Mouse (Mus musculus) midbrain, embryonic 12.5 days (tissue): Measurements from ENCODE around the gene Natd1. TPM values are rescaled to one million over a fixed set of nuclear protein-coding genes. Genes with fewer than 3 reads are reported as not detected.
A peak's percentile ranks its signal among the peaks of the same experiment; 100 is the strongest.
"Not testable (repeated sequence)": the region's sequence is repeated elsewhere in the genome, so short reads cannot be mapped to it uniquely, and the experiment has no call there.

Experiments
- ATAC-seq: fragments of 200-750 bp; cut with Nextera tagmentation; 2 replicates; pipeline ENCODE4 v1.8.0; 2017; ENCODE audit warnings: low read depth, moderate TSS enrichment, moderate library complexity; ENCODE audit not compliant: low FRiP score
- H3K27ac ChIP-seq: fragments of 300-500 bp; sonication (generic); replicated peaks from 2 replicates; pipeline ENCODE4 v1.5.1; 2016; ENCODE audit warnings: mild to moderate bottlenecking
- H3K27me3 ChIP-seq: fragments of 300-500 bp; sonication (generic); 2 replicates; pipeline ENCODE4 v1.6.1; 2016; ENCODE audit warnings: mild to moderate bottlenecking
- H3K36me3 ChIP-seq: fragments of 300-500 bp; sonication (generic); 2 replicates; pipeline ENCODE4 v1.6.1; 2016
- H3K4me1 ChIP-seq: fragments of 300-500 bp; sonication (generic); 2 replicates; pipeline ENCODE4 v1.6.1; 2016
- H3K4me2 ChIP-seq: fragments of 300-500 bp; sonication (generic); replicated peaks from 2 replicates; pipeline ENCODE4 v1.6.1; 2016; ENCODE audit warnings: mild to moderate bottlenecking, moderate library complexity
- H3K4me3 ChIP-seq: fragments of 300-500 bp; sonication (generic); 2 replicates; pipeline ENCODE4 v1.5.1; 2016; ENCODE audit warnings: mild to moderate bottlenecking
- H3K9ac ChIP-seq: fragments of 300-500 bp; sonication (generic); replicated peaks from 2 replicates; pipeline ENCODE4 v1.6.1; 2016; ENCODE audit warnings: mild to moderate bottlenecking, moderate library complexity
- H3K9me3 ChIP-seq: fragments of 300-500 bp; sonication (generic); 2 replicates; pipeline ENCODE4 v1.6.1; 2016; ENCODE audit warnings: mild to moderate bottlenecking
- WGBS: fragments of 180-500 bp; shearing (Covaris S2); methylation state at CpG from one replicate; pipeline ENCODE4 v1.1.7; 2016; 5-methylcytosine and 5-hydroxymethylcytosine counted together
- polyA plus RNA-seq: library from polyadenylated mRNA; unstranded; fragments of >200 nt; fragmentation: Nextera tagmentation; extraction: Ambion mirVana; gene quantifications from 2 replicates; pipeline ENCODE4 v1.2.1, GENCODE M21; 2016

Gene Natd1
- polyA plus RNA-seq, 1 experiment from 2014 or later: 27.3 TPM

GRCm38 (mm10) chr11:60880559-60880958 is 34.0 kb downstream of the Natd1 start:
- H3K27me3 ChIP-seq: no peaks in the 10 kb centered on the region
- no peak overlapping the region for H3K4me3 ChIP-seq
- ATAC-seq: no peak
- 91% methylated on average over 4 of the region's 4 CpGs for WGBS
- no peak overlapping the region for H3K9ac ChIP-seq
- no peak overlapping the region for H3K27ac ChIP-seq
- H3K4me1 ChIP-seq: peaks cover 23% of the 10 kb centered on the region
- H3K36me3 ChIP-seq: no peaks in the 10 kb centered on the region
- H3K4me2 ChIP-seq: no peak overlapping the region
- H3K9me3 ChIP-seq: no peaks in the 10 kb centered on the region

- Histone ChIP-seq H3K4me2 (peak overlapping the region; percentile 74), H3K4me1 (peaks cover 23% of the 10 kb centered on the region), H3K9me3 (no peaks in the 10 kb centered on the region), H3K27ac (peak overlapping the region; percentile 92), H3K4me3 (peak overlapping the region; percentile 80), H3K36me3 (no peaks in the 10 kb centered on the region), H3K9ac (peak overlapping the region; percentile 68), H3K27me3 (no peaks in the 10 kb centered on the region)
- no peak for ATAC-seq
- WGBS: 2% methylated on average over 11 of the region's 11 CpGs
These were observed 35.1 kb downstream of the Natd1 start for GRCm38 (mm10) chr11:60879423-60879822.

DNA sequence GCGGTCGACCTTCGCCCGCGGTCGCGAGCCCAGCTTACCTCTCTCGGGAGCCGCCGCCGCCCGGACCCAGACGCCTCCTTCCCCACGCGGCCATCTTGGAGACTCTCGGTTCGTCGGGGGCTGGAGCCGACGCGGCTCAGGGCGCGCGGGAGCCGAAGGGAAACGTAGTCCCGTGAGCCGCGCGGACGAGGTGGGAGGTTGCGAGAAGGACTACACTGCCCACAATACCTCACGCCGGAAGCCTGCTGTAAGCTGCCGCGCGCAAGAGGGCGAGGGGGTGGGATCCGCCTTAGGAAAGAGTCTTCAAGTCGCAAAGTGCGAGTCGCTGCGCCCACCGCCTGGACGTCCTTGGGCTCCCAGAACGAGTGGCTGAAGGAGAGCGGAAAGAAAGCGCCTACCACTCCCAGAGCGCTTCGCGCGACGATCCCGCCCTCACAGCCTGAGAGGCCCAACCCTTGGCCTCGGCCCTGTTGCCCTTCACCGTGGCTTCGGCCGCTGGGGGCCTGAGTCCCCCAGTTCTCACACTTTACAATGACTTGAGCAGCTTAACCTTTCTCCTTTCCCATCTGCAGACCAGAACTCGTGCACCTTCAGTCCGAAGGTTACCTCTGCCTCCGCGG is 35.8 kb downstream of the Natd1 start, which contains the start of gene Tmem11:
TSS of gene Tmem11 (minus strand) at position 598 of the 620 bp plus-strand sequence.
- peak within 1 kb of the TSS; percentile 86 for H3K9ac ChIP-seq
- no peaks in the 10 kb centered on the region for H3K27me3 ChIP-seq
- WGBS: under 1% methylated on average over 62 of the region's 62 CpGs
- H3K4me2 ChIP-seq: peak within 1 kb of the TSS; percentile 74
- H3K4me3 ChIP-seq: peak within 1 kb of the TSS; percentile 80
- H3K9me3 ChIP-seq: no peaks in the 10 kb centered on the region
- peak; percentile 99 for ATAC-seq
- peak within 1 kb of the TSS; percentile 92 for H3K27ac ChIP-seq
- H3K36me3 ChIP-seq: no peaks in the 10 kb centered on the region
- peaks cover 23% of the 10 kb centered on the region for H3K4me1 ChIP-seq

DNA sequence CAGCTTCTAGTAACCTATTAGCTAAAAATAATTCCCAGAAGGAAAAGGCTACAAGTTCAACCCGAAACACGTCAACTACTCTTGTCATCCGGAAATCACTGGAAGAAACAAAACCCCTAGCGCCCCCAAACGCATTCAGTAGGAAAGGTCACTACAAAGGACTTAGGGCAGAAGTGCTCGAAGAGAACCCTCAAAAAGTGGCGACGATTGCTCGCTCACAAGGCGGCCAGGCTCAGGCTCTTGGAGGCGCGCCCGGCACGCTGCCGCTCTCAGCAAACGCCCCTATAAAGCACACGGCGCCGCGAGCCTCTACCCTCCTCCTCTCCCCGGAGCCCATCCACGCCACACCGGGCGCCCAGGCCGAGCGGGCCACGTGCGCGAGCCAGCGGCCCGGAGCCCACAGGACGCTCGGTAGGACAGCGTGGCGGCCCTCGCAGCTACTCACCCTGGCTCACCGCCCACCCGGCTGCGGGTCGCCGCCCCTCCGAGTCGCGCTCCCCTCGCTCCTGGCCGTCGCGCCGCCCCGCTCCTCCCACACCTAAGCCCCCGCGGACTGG is 36.4 kb downstream of the Natd1 start:
- no peaks in the 10 kb centered on the region for H3K27me3 ChIP-seq
- peak overlapping the region; percentile 86 for H3K9ac ChIP-seq
- H3K9me3 ChIP-seq: no peaks in the 10 kb centered on the region
- no peaks in the 10 kb centered on the region for H3K36me3 ChIP-seq
- H3K4me1 ChIP-seq: peaks cover 23% of the 10 kb centered on the region
- peak overlapping the region; percentile 74 for H3K4me2 ChIP-seq
- peak; percentile 67 for ATAC-seq
- peak overlapping the region; percentile 80 for H3K4me3 ChIP-seq
- under 1% methylated on average over 50 of the region's 52 CpGs for WGBS
- H3K27ac ChIP-seq: peak overlapping the region; percentile 92

DNA sequence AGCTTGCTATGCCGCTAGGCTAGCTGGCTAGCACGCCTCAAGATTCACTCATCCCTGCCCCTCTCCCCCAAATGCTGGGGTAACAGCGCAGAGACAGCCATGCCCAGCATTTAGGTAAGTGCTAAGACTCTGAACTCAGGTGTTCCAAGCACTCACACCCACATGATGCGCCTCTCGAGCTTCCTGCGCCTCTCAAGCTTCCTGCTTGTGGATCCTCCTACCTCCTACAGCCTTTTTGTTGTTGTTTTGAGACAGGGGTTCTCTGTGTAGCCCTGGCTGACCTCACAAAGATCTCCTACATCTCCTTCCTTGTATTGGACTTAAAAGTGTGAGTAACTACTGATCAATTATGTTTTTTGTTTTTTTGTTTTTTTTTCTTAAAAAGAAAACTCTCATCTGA is 41.4 kb downstream of the Natd1 start:
- ATAC-seq: no peak
- 88% methylated on average over 6 of the region's 6 CpGs for WGBS
- Histone ChIP-seq H3K4me1 (peaks cover 18% of the 10 kb centered on the region), H3K9me3 (no peaks in the 10 kb centered on the region), H3K27me3 (no peaks in the 10 kb centered on the region), H3K4me2 (no peak overlapping the region), H3K27ac (no peak overlapping the region), H3K36me3 (no peaks in the 10 kb centered on the region; the same call in 1 of the 2 replicates), H3K9ac (no peak overlapping the region), H3K4me3 (no peak overlapping the region)

DNA sequence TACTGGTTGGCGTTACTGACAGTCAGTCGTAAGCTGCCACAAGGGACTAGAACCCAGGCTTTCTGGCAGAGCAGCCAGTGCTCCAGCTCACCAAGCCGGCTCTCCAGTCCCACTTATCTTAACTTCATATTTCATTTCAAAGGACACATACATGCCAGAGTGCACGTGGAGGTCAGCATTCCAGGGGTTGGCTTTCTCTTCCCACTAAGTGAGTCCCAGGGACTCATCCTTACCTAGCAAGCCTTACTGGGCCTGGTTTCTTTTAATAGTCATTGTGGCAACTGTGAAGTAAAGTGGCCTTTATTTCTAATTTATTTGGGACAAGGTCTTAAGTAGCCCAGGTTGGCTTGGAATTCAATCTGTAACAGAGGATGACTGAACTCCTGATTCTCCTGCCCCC is 43.1 kb downstream of the Natd1 start:
- Histone ChIP-seq H3K4me2 (no peak overlapping the region), H3K36me3 (no peaks in the 10 kb centered on the region; the same call in none of the 2 replicates)
- no peak for ATAC-seq

GRCm38 (mm10) chr11:60869471-60869870 is 45.1 kb downstream of the Natd1 start:
- H3K9ac ChIP-seq, H3K4me2 ChIP-seq, H3K27me3 ChIP-seq, H3K4me1 ChIP-seq, H3K9me3 ChIP-seq, H3K36me3 ChIP-seq, ATAC-seq, H3K27ac ChIP-seq, H3K4me3 ChIP-seq: not testable (repeated sequence)
- 95% methylated on average over 6 of the region's 6 CpGs for whole genome bisulfite sequencing

More for the DNA sequence above, 43.1 kb downstream of the Natd1 start:
- Histone ChIP-seq H3K4me1 (peaks cover 3% of the 10 kb centered on the region; the same call in 1 of the 2 replicates), H3K9me3 (no peaks in the 10 kb centered on the region), H3K27ac (no peak overlapping the region), H3K9ac (no peak overlapping the region), H3K4me3 (no peak overlapping the region), H3K27me3 (no peaks in the 10 kb centered on the region)
- WGBS: 90% methylated on average over 4 of the region's 4 CpGs

DNA sequence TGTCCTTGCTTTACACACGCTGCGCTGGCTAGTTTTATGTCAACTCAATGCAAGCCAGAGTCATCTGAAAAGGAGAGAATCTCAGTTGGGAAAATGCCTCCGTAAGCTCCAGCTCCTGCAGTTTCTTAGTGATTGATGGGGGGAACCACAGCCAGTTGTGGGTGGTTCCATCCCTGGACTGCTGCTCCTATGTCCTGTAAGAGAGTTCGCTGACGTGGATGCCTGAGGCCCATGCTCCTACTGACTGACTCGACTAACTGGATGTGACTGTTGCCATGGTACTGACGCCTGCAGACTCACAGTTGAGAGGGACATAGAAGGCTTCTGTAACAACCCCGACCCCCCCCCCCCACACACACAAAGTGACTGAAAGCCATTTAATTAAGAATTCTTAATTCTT is 46.6 kb downstream of the Natd1 start:
- H3K4me2 ChIP-seq: no peak overlapping the region
- H3K4me3 ChIP-seq: no peak overlapping the region
- ATAC-seq: no peak
- H3K4me1 ChIP-seq: 0 out of 2 replicates have a peak, but pooled peaks cover 3% of the 10 kb centered on the region
- no peak overlapping the region for H3K27ac ChIP-seq
- H3K9me3 ChIP-seq: no peaks in the 10 kb centered on the region
- peaks cover 22% of the 10 kb centered on the region for H3K36me3 ChIP-seq
- WGBS: 76% methylated on average over 8 of the region's 8 CpGs
- no peaks in the 10 kb centered on the region for H3K27me3 ChIP-seq
- H3K9ac ChIP-seq: no peak overlapping the region

DNA sequence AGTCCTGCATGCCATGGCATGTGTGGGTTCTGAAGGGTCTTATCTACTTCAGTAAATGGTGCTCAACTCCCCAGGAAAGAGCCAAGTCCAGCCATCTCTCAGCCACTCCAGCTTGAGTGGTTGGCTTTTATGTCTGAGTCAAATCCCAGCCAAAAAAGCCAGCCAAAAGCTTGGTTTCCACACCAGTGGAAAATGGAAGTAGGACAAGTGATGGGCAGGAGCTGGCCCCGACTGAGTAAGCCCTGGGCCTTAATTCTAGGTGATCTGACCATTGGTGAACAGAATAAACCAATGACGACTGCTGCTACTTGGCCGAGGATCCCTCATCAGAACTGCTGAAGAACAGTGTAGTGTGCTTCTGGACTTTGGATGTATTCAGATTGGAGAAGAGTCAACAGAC is 47.1 kb downstream of the Natd1 start:
- ATAC-seq: no peak
- Histone ChIP-seq H3K9ac (no peak overlapping the region), H3K4me3 (no peak overlapping the region), H3K9me3 (no peaks in the 10 kb centered on the region), H3K27me3 (no peaks in the 10 kb centered on the region), H3K4me2 (no peak overlapping the region), H3K36me3 (peaks cover 27% of the 10 kb centered on the region), H3K27ac (no peak overlapping the region), H3K4me1 (0 out of 2 replicates have a peak, but pooled peaks cover 3% of the 10 kb centered on the region)
- 88% methylated on average over 3 of the region's 3 CpGs for WGBS

GRCm38 (mm10) chr11:60866021-60866420 is 48.5 kb downstream of the Natd1 start:
- Histone ChIP-seq H3K4me1 (0 out of 2 replicates have a peak, but pooled peaks cover 3% of the 10 kb centered on the region), H3K36me3 (peaks cover 40% of the 10 kb centered on the region), H3K27me3 (no peaks in the 10 kb centered on the region), H3K27ac (no peak overlapping the region), H3K4me3 (no peak overlapping the region), H3K4me2 (no peak overlapping the region), H3K9ac (no peak overlapping the region), H3K9me3 (no peaks in the 10 kb centered on the region)
- ATAC-seq: no peak
- 83% methylated on average over 2 of the region's 2 CpGs for WGBS

DNA sequence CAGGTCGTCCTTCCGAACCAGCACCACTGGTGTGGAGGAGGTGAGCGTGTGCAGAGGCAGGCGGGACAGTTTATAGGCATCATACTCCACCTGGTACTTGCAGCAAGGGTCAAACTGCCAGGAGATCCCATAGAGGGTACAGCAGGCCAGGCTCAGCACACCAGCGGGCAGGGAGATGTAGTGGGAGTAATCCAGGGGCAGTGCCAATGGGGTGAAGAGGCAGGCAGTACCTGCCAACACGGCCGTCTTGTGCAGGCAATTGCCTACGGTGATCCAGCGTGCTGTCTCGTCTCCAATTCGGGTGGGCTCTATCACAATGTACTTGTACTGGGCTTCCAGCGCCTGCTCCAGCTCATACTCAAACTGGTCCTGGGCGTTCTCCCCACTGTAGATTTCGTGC is 49.6 kb downstream of the Natd1 start:
- no peak for ATAC-seq
- no peak overlapping the region for H3K27ac ChIP-seq
- WGBS: 93% methylated on average over 14 of the region's 14 CpGs
- H3K27me3 ChIP-seq: no peaks in the 10 kb centered on the region
- H3K4me1 ChIP-seq: 0 out of 2 replicates have a peak, but pooled peaks cover 3% of the 10 kb centered on the region
- H3K9me3 ChIP-seq: no peaks in the 10 kb centered on the region
- no peak overlapping the region for H3K4me3 ChIP-seq
- H3K36me3 ChIP-seq: peaks cover 43% of the 10 kb centered on the region
- no peak overlapping the region for H3K9ac ChIP-seq
- no peak overlapping the region for H3K4me2 ChIP-seq

DNA sequence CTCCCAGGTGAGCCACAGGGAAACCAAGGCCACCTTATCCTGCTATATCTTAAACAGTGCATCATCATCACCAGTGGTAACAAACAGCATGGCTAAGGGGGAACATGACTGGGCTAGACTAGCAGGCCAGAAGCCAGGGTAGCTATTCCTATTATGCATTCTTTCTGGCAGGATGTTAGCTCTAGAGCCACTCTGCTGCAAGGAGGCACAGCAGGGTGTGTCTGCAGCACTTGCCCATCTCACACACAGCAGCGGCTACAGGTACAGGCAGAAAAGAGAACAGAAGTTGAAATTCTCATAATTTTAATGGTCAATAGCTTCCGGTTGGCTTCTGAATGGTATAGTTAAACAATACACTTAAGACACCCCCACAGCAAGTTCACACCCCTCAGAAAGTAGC is 50.4 kb downstream of the Natd1 start:
- no peaks in the 10 kb centered on the region for H3K9me3 ChIP-seq
- H3K9ac ChIP-seq: no peak overlapping the region
- ATAC-seq: no peak
- no peak overlapping the region for H3K27ac ChIP-seq
- peaks cover 45% of the 10 kb centered on the region for H3K36me3 ChIP-seq
- H3K4me1 ChIP-seq: 0 out of 2 replicates have a peak, but pooled peaks cover 3% of the 10 kb centered on the region
- H3K4me3 ChIP-seq: no peak overlapping the region
- no peaks in the 10 kb centered on the region for H3K27me3 ChIP-seq
- WGBS: 96% methylated on average over 2 of the region's 2 CpGs
- H3K4me2 ChIP-seq: no peak overlapping the region
